ENCODE assay signal across 19 mouse cellular contexts in genomic region chr11:24426995-24427883, GRCm38 (mm10).
DNase-seq lines count a peak whose midpoint lies in the region; ATAC-seq and TF ChIP-seq lines count a peak whose summit lies in the region.
"Had no signal": no experiment of that assay in that cellular context is flagged by ENCODE, and none has a peak within 500 bp of the region (broad histone marks: within the 10 kb centered on the region; RNA-seq: fewer than 3 reads in every experiment).

No protein-coding gene starts in this region.

- TF ChIP-seq POLR2A in CH12.LX (IDR thresholded peaks at IDR 0.05; ENCODE audit: low read depth, low read length), result no peak

- H3K9me3 ChIP-seq in kidney, embryonic 14.5 days (ENCODE audit: control insufficient read depth, low read length), result no peaks in the 10 kb centered on the region
- no peaks in the 10 kb centered on the region for H3K9me3 ChIP-seq in kidney, embryonic 16.5 days (ENCODE audit: low read length)
- H3K9me3 ChIP-seq in CH12.LX (replicated peaks; ENCODE audit: low read length), result no peaks in the 10 kb centered on the region
- no peaks in the 10 kb centered on the region for H3K9me3 ChIP-seq in forebrain, embryonic 15.5 days
- H3K9me3 ChIP-seq: hindbrain, embryonic 12.5 days; intestine, embryonic 15.5 days; liver, embryonic 12.5 days; stomach, embryonic 15.5 days had no signal

- no peak for TF ChIP-seq EP300 in CH12.LX (IDR thresholded peaks at IDR 0.05; ENCODE audit: low read length)

- no peak for TF ChIP-seq CTCF in CH12.LX (conservative IDR thresholded peaks at IDR 0.05 in 1 of 2, IDR thresholded peaks at IDR 0.05 in 1 of 2; ENCODE audit: low read depth in 2 of 2, low read length in 2 of 2)

- WGBS in kidney, embryonic 14.5 days, result 14% methylated on average over 5 of the region's 5 CpGs
- 9% methylated on average over 5 of the region's 5 CpGs for WGBS in kidney, embryonic 16.5 days
- 3% methylated on average over 5 of the region's 5 CpGs for WGBS in forebrain, embryonic 15.5 days

- in situ Hi-C loops in CH12.LX (cut with MboI; ENCODE audit: low pct_ligation_motif_present, low pct_unique_long_range_greater_than_20kb, low sequenced_read_pairs), result no loop called here

- no peak for DNase-seq in CH12.LX (ENCODE audit: extremely low read depth)
- DNase-seq in embryo, embryonic 9.5 days (ENCODE audit: extremely low spot score), result peak; percentile 10
- no peak for DNase-seq in urinary bladder, adult 2 months (ENCODE audit: low spot score)
- no peak for DNase-seq in adrenal gland, postnatal 10 days
- DNase-seq: cerebellum, adult 18-20 months; heart, adult 18-20 months; layer of hippocampus, postnatal 36 days; left cerebral cortex, postnatal 4 days; lung, postnatal 10 days; retina, postnatal 1 day had no signal

- no peak for TF ChIP-seq RAD21 in CH12.LX (IDR thresholded peaks at IDR 0.05; ENCODE audit: low read depth, low read length)

- no peak overlapping the region for H3K4me2 ChIP-seq in kidney, embryonic 14.5 days (replicated peaks; ENCODE audit: low read depth, low read length)
- H3K4me2 ChIP-seq in kidney, embryonic 16.5 days (replicated peaks; ENCODE audit: low read depth, low read length), result no peak overlapping the region
- peak overlapping the region; percentile 5; the same call in 1 of the 2 replicates for H3K4me2 ChIP-seq in CH12.LX (ENCODE audit: insufficient read depth, low read depth, poor library complexity, severe bottlenecking)
- no peak overlapping the region for H3K4me2 ChIP-seq in forebrain, embryonic 15.5 days (replicated peaks)
- H3K4me2 ChIP-seq: hindbrain, embryonic 12.5 days; intestine, embryonic 15.5 days; liver, embryonic 12.5 days; stomach, embryonic 15.5 days had no signal

- H3K27ac ChIP-seq in kidney, embryonic 14.5 days (ENCODE audit: low read depth, low read length), result no peak overlapping the region
- H3K27ac ChIP-seq in kidney, embryonic 16.5 days (ENCODE audit: low read length), result no peak overlapping the region
- no peak overlapping the region for H3K27ac ChIP-seq in CH12.LX (ENCODE audit: insufficient read depth, low read depth)
- no peak overlapping the region for H3K27ac ChIP-seq in forebrain, embryonic 15.5 days (replicated peaks)
- H3K27ac ChIP-seq: hindbrain, embryonic 12.5 days; intestine, embryonic 15.5 days; liver, embryonic 12.5 days; stomach, embryonic 15.5 days had no signal

- no peaks in the 10 kb centered on the region for H3K27me3 ChIP-seq in kidney, embryonic 14.5 days (ENCODE audit: control insufficient read depth, insufficient read depth, low read length)
- H3K27me3 ChIP-seq in kidney, embryonic 16.5 days (ENCODE audit: insufficient read depth, low read length), result no peaks in the 10 kb centered on the region
- H3K27me3 ChIP-seq in CH12.LX (replicated peaks), result no peaks in the 10 kb centered on the region
- no peaks in the 10 kb centered on the region for H3K27me3 ChIP-seq in forebrain, embryonic 15.5 days
- H3K27me3 ChIP-seq: hindbrain, embryonic 12.5 days; intestine, embryonic 15.5 days; liver, embryonic 12.5 days; stomach, embryonic 15.5 days had no signal

- no peaks in the 10 kb centered on the region for H3K36me3 ChIP-seq in kidney, embryonic 14.5 days (ENCODE audit: control insufficient read depth, insufficient read depth, low read length)
- no peaks in the 10 kb centered on the region for H3K36me3 ChIP-seq in kidney, embryonic 16.5 days (ENCODE audit: insufficient read depth, low read length)
- no peaks in the 10 kb centered on the region for H3K36me3 ChIP-seq in CH12.LX (replicated peaks in 1 of 2; ENCODE audit: control insufficient read depth in 1 of 2, insufficient read depth in 1 of 2, low read length in 1 of 2)
- H3K36me3 ChIP-seq in forebrain, embryonic 15.5 days, result no peaks in the 10 kb centered on the region
- H3K36me3 ChIP-seq: hindbrain, embryonic 12.5 days; intestine, embryonic 15.5 days; liver, embryonic 12.5 days; stomach, embryonic 15.5 days had no signal

- H3K4me1 ChIP-seq in kidney, embryonic 14.5 days (ENCODE audit: control insufficient read depth, insufficient read depth, low read length), result no peaks in the 10 kb centered on the region
- H3K4me1 ChIP-seq in kidney, embryonic 16.5 days (ENCODE audit: insufficient read depth, low read length), result 0 out of 2 replicates have a peak, but pooled peaks cover 5% of the 10 kb centered on the region
- no peaks in the 10 kb centered on the region for H3K4me1 ChIP-seq in CH12.LX (ENCODE audit: control insufficient read depth in 1 of 2, insufficient read depth in 2 of 2)
- H3K4me1 ChIP-seq in forebrain, embryonic 15.5 days, result no peaks in the 10 kb centered on the region
- H3K4me1 ChIP-seq: hindbrain, embryonic 12.5 days; intestine, embryonic 15.5 days; liver, embryonic 12.5 days; stomach, embryonic 15.5 days had no signal

- ATAC-seq in kidney, embryonic 14.5 days (ENCODE audit: low FRiP score, low TSS enrichment), result 0 out of 2 replicates have a peak, but pooled peaks have one; percentile 57
- no peak for ATAC-seq in kidney, embryonic 16.5 days (ENCODE audit: low FRiP score, low TSS enrichment)
- ATAC-seq in forebrain, embryonic 15.5 days (replicated peaks), result peak; percentile 63
- ATAC-seq in activated CD4-positive, CD25-positive, alpha-beta regulatory T cell, adult 4 months, result no peak
- ATAC-seq: intestine, embryonic 15.5 days; liver, embryonic 12.5 days; Patski had no signal

- no peak overlapping the region for H3K9ac ChIP-seq in kidney, embryonic 14.5 days (ENCODE audit: low read depth, low read length)
- no peak overlapping the region for H3K9ac ChIP-seq in kidney, embryonic 16.5 days (replicated peaks; ENCODE audit: low read length)
- no peak overlapping the region for H3K9ac ChIP-seq in CH12.LX (ENCODE audit: insufficient read depth, low read depth)
- H3K9ac ChIP-seq in forebrain, embryonic 15.5 days (replicated peaks), result no peak overlapping the region
- H3K9ac ChIP-seq: hindbrain, embryonic 12.5 days; intestine, embryonic 15.5 days; liver, embryonic 12.5 days; stomach, embryonic 15.5 days had no signal

- H3K79me2 ChIP-seq in CH12.LX (replicated peaks; ENCODE audit: control insufficient read depth, extremely low read depth, insufficient read depth, poor library complexity, severe bottlenecking), result no peaks in the 10 kb centered on the region

- no peak overlapping the region for H3K4me3 ChIP-seq in kidney, embryonic 14.5 days (ENCODE audit: low read length)
- H3K4me3 ChIP-seq in kidney, embryonic 16.5 days (ENCODE audit: low read length), result no peak overlapping the region
- H3K4me3 ChIP-seq in CH12.LX (replicated peaks in 1 of 3; ENCODE audit: low read depth in 2 of 3, low read length in 2 of 3, poor library complexity in 1 of 3), result no peak overlapping the region
- no peak overlapping the region for H3K4me3 ChIP-seq in forebrain, embryonic 15.5 days
- H3K4me3 ChIP-seq: hindbrain, embryonic 12.5 days; intestine, embryonic 15.5 days; liver, embryonic 12.5 days; stomach, embryonic 15.5 days had no signal

- dilution Hi-C loops in CH12.LX (cut with MboI; ENCODE audit: extremely low pct_ligation_motif_present, extremely low pct_unique_long_range_greater_than_20kb, low sequenced_read_pairs), result no loop called here

TF ChIP-seq in CH12.LX, 34 proteins besides CTCF, POLR2A, EP300 and RAD21:
- TF ChIP-seq MYC (IDR thresholded peaks at IDR 0.05; ENCODE audit: low read depth, low read length) (no peak), SIN3A (IDR thresholded peaks at IDR 0.05; ENCODE audit: low read length) (no peak), ELF1 (IDR thresholded peaks at IDR 0.05; ENCODE audit: low read depth, low read length) (no peak), TBP (conservative IDR thresholded peaks at IDR 0.05; ENCODE audit: low read depth, low read length) (no peak), MEF2A (IDR thresholded peaks at IDR 0.05; ENCODE audit: borderline replicate concordance, low read depth, low read length) (no peak), RCOR1 (conservative IDR thresholded peaks at IDR 0.05; ENCODE audit: low read depth, low read length) (no peak), HCFC1 (IDR thresholded peaks at IDR 0.05; ENCODE audit: low read depth, low read length) (no peak), E2F4 (IDR thresholded peaks at IDR 0.05; ENCODE audit: insufficient replicate concordance, low read depth, low read length) (no peak), POLR2AphosphoS2 (IDR thresholded peaks at IDR 0.05; ENCODE audit: low read depth, low read length) (no peak), NRF1 (IDR thresholded peaks at IDR 0.05; ENCODE audit: low read depth, low read length) (no peak), MXI1 (IDR thresholded peaks at IDR 0.05; ENCODE audit: low read depth, low read length) (no peak), USF1 (IDR thresholded peaks at IDR 0.05; ENCODE audit: low read depth, low read length) (no peak), ZNF384 (IDR thresholded peaks at IDR 0.05; ENCODE audit: low read depth, low read length) (no peak), UBTF (IDR thresholded peaks at IDR 0.05; ENCODE audit: low read depth, low read length) (no peak), BHLHE40 (IDR thresholded peaks at IDR 0.05; ENCODE audit: low read depth, low read length) (no peak), JUND (conservative IDR thresholded peaks at IDR 0.05; ENCODE audit: low read depth, low read length) (no peak)

Comparison
In these comparisons a context has a peak if more than half of its experiments do, and no peak if none do; other contexts are left out.
1. ATAC-seq: peak in kidney, embryonic 14.5 days (single experiment) and forebrain, embryonic 15.5 days (single experiment); none in kidney, embryonic 16.5 days (single experiment) and activated CD4-positive, CD25-positive, alpha-beta regulatory T cell, adult 4 months (single experiment).